8 mouse cellular contexts compared by ENCODE assay signal in the genomic region with DNA sequence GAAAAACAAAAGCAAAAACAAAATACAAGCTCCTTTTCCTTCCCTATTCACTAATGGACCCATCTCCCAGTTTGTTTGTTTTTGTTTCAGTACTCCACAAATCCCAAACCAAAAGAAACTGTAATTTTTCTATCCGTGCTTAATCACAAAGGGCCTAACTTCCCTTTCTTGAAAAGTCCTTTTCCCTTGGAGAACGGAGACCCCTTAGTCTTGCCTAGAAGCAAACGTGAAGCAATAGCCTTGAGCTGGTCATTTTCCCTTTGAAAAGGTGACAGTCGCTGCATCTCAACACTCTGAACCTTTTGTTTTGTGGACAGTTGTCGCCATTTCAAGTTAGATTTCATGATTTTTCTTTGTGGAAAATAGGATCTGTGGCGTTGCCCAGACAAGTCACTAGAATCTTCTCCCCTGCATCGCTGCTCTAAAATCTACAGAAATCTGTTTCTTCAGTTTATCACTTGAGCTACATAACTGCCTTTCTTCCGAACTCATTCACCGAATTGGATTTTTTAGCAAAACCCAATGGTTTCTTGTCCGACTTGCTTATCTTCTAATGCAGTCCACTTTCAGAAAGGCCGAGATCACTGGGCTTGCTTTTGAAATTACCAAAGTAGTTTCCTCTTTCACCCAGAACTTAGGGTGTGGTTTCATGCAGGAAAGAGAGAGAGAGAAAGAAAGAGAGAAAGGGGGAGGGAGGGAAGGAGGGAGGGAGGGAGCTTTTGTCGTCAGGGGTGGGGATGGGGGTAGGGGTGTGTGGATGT. TPM values are rescaled to one million over a fixed set of nuclear protein-coding genes. Genes with fewer than 3 reads are reported as not detected.
DNase-seq lines count a peak whose midpoint lies in the region; ATAC-seq and TF ChIP-seq lines count a peak whose summit lies in the region.

No protein-coding gene starts in this region.

- peaks cover 35% of the 10 kb centered on the region for H3K36me3 ChIP-seq in C2C12 (ENCODE audit: control insufficient read depth, insufficient read depth)
- peaks cover 11% of the 10 kb centered on the region for H3K36me3 ChIP-seq in forebrain, embryonic 12.5 days (replicated peaks)
- no peaks in the 10 kb centered on the region for H3K36me3 ChIP-seq in liver, embryonic 15.5 days (replicated peaks)
- peaks cover 4% of the 10 kb centered on the region; the same call in 1 of the 2 replicates for H3K36me3 ChIP-seq in stomach, embryonic 16.5 days (ENCODE audit: control insufficient read depth, insufficient read depth, low read length)

- 2% methylated on average over 12 of the region's 12 CpGs for WGBS in forebrain, embryonic 12.5 days
- WGBS in liver, embryonic 15.5 days (ENCODE audit: insufficient replicate concordance): 4% methylated on average over 12 of the region's 12 CpGs
- WGBS in stomach, embryonic 16.5 days: 9% methylated on average over 12 of the region's 12 CpGs

- peaks cover 37% of the 10 kb centered on the region for H3K4me1 ChIP-seq in forebrain, embryonic 12.5 days
- H3K4me1 ChIP-seq in liver, embryonic 15.5 days (replicated peaks): peaks cover 31% of the 10 kb centered on the region
- peaks cover 27% of the 10 kb centered on the region for H3K4me1 ChIP-seq in stomach, embryonic 16.5 days (ENCODE audit: control insufficient read depth, insufficient read depth, low read length)

- no peak for TF ChIP-seq CTCF in C2C12 (IDR thresholded peaks at IDR 0.05; ENCODE audit: control insufficient read depth, insufficient read depth, insufficient read length)

- H3K27ac ChIP-seq in forebrain, embryonic 12.5 days: peak overlapping the region; percentile 98
- peak overlapping the region; percentile 81 for H3K27ac ChIP-seq in liver, embryonic 15.5 days (replicated peaks)
- peak overlapping the region; percentile 99 for H3K27ac ChIP-seq in stomach, embryonic 16.5 days (ENCODE audit: low read length)

- H3K4me2 ChIP-seq in forebrain, embryonic 12.5 days: peak overlapping the region; percentile 70
- peak overlapping the region; percentile 69 for H3K4me2 ChIP-seq in liver, embryonic 15.5 days
- peak overlapping the region; percentile 57 for H3K4me2 ChIP-seq in stomach, embryonic 16.5 days (ENCODE audit: low read depth, low read length)

- H3K79me3 ChIP-seq in C2C12 (ENCODE audit: low read depth): peaks cover 36% of the 10 kb centered on the region

- H3K9me3 ChIP-seq in forebrain, embryonic 12.5 days: no peaks in the 10 kb centered on the region
- no peaks in the 10 kb centered on the region for H3K9me3 ChIP-seq in liver, embryonic 15.5 days (replicated peaks)
- no peaks in the 10 kb centered on the region for H3K9me3 ChIP-seq in stomach, embryonic 16.5 days (replicated peaks; ENCODE audit: control insufficient read depth, low read length)

- peak; percentile 8 for DNase-seq in adrenal gland, postnatal 14 days
- DNase-seq in adrenal gland, postnatal 4 days (ENCODE audit: low spot score in 2 of 2): no peak
- DNase-seq in layer of hippocampus, adult 9-10 months (ENCODE audit: low spot score): no peak
- DNase-seq in cerebellum, postnatal 36 days: no peak

- no peaks in the 10 kb centered on the region for H3K27me3 ChIP-seq in C2C12 (ENCODE audit: control insufficient read depth, insufficient read depth, insufficient read length)
- no peaks in the 10 kb centered on the region for H3K27me3 ChIP-seq in forebrain, embryonic 12.5 days
- peaks cover 64% of the 10 kb centered on the region for H3K27me3 ChIP-seq in liver, embryonic 15.5 days
- H3K27me3 ChIP-seq in stomach, embryonic 16.5 days (ENCODE audit: control insufficient read depth, insufficient read depth, low read length): no peaks in the 10 kb centered on the region; the same call in 1 of the 2 replicates

- H3K9ac ChIP-seq in forebrain, embryonic 12.5 days: peak overlapping the region; percentile 96
- H3K9ac ChIP-seq in liver, embryonic 15.5 days: no peak overlapping the region
- H3K9ac ChIP-seq in stomach, embryonic 16.5 days (ENCODE audit: low read length): peak overlapping the region; percentile 92

- H3K4me3 ChIP-seq in C2C12 (ENCODE audit: insufficient read depth, poor library complexity, severe bottlenecking): peak overlapping the region; percentile 97
- peak overlapping the region; percentile 88 for H3K4me3 ChIP-seq in forebrain, embryonic 12.5 days (replicated peaks)
- H3K4me3 ChIP-seq in liver, embryonic 15.5 days (replicated peaks): peak overlapping the region; percentile 56
- peak overlapping the region; percentile 74 for H3K4me3 ChIP-seq in stomach, embryonic 16.5 days (replicated peaks; ENCODE audit: low read length)

- peak overlapping the region; percentile 77 for H3ac ChIP-seq in C2C12 (ENCODE audit: control insufficient read depth, insufficient read length, low read depth)

- peaks cover 46% of the 10 kb centered on the region for H3K79me2 ChIP-seq in C2C12 (ENCODE audit: control insufficient read depth, insufficient read depth)

- ATAC-seq in forebrain, embryonic 12.5 days (ENCODE audit: low FRiP score): peak; percentile 3; the same call in 1 of the 2 replicates
- no peak for ATAC-seq in liver, embryonic 15.5 days (ENCODE audit: insufficient read depth)
- ATAC-seq in stomach, embryonic 16.5 days (ENCODE audit: insufficient read depth, low FRiP score): peak; percentile 20; the same call in 1 of the 2 replicates

TF ChIP-seq in C2C12, 6 proteins besides CTCF, POLR2A, EP300 and RAD21:
- TF ChIP-seq CEBPB (IDR thresholded peaks at IDR 0.05; ENCODE audit: low read depth) (peak; percentile 24), MYOG (IDR thresholded peaks at IDR 0.05; ENCODE audit: control insufficient read depth, extremely low read depth, insufficient read length) (no peak)

RNA-seq across cellular contexts. Expression of gene Vim, which starts 0.9 kb away (rescaled TPM):
- 281 and 438 TPM in 2 replicates for total RNA-seq in adrenal gland, postnatal 14 days (2021)
- total RNA-seq in adrenal gland, postnatal 4 days (2021): 100 to 1,000 TPM; 525 to 537 TPM
- polyA plus RNA-seq in C2C12 (2012; fragmentation: generic; extraction: Trizol): 6,934 TPM
- 1,088 and 1,103 TPM in 2 replicates for polyA plus RNA-seq in forebrain, embryonic 12.5 days (2016; fragmentation: Nextera tagmentation; extraction: Ambion mirVana)
- 84.2 and 91.3 TPM in 2 replicates for polyA plus RNA-seq in liver, embryonic 15.5 days (2015; fragmentation: Nextera tagmentation; extraction: Ambion mirVana)
- polyA plus RNA-seq in stomach, embryonic 16.5 days (2015; fragmentation: Nextera tagmentation; extraction: Ambion mirVana): 472 and 493 TPM in 2 replicates

RNA-seq across cellular contexts. Expression of gene Trdmt1, which starts 28.4 kb away (rescaled TPM):
- total RNA-seq in adrenal gland, postnatal 14 days (2021): 3.0 and 8.0 TPM in 2 replicates
- 1 to 10 TPM; 7.8 to 9.4 TPM for total RNA-seq in adrenal gland, postnatal 4 days (2021)
- 3.5 TPM for polyA plus RNA-seq in C2C12 (2012; fragmentation: generic; extraction: Trizol)
- polyA plus RNA-seq in forebrain, embryonic 12.5 days (2016; fragmentation: Nextera tagmentation; extraction: Ambion mirVana): 6.6 and 7.8 TPM in 2 replicates
- 3.2 and 4.1 TPM in 2 replicates for polyA plus RNA-seq in liver, embryonic 15.5 days (2015; fragmentation: Nextera tagmentation; extraction: Ambion mirVana)
- polyA plus RNA-seq in stomach, embryonic 16.5 days (2015; fragmentation: Nextera tagmentation; extraction: Ambion mirVana): 8.0 and 8.4 TPM in 2 replicates
